Mouse (Mus musculus): Measurements from ENCODE around the gene Inmt.

DNA sequence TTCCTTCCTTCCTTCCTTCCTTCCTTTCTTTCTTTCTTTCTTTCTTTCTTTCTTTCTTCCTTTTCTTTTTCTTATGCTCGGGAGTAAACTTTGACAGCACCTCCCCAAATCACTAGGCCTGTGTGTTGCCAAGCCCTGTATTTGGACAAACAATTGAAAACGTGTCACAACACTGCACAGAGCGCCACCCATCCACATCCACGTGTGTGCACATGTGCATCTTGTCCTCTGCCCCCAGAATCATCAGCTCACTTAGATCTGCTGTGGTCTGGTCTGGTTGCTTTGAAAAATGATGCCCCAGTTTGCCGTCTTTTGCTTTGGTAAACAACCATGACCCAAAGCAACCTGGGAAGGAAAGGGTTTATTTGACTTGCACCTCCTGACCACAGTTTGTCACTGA lies 1.0 kb upstream of the Inmt start:
- TF ChIP-seq POLR2A (IDR thresholded peaks at IDR 0.05; ENCODE audit: insufficient read length, low read depth) (no peak), MYOG (IDR thresholded peaks at IDR 0.05; ENCODE audit: control insufficient read depth in 1 of 3, insufficient read depth in 1 of 3, insufficient read length in 2 of 3, low read depth in 2 of 3) (no peak), POLR2AphosphoS2 (IDR thresholded peaks at IDR 0.05; ENCODE audit: insufficient read length, low read depth) (no peak), TCF12 (IDR thresholded peaks at IDR 0.05; ENCODE audit: insufficient read depth, poor library complexity, severe bottlenecking) (no peak)

Data from myocyte (in vitro differentiated cells).